Mouse (Mus musculus): ENCODE results near the gene Fabp6. TPM values are rescaled to one million over a fixed set of nuclear protein-coding genes. Genes with fewer than 3 reads are reported as not detected.

The Fabp6 gene
- polyA plus RNA-seq, 1 experiment from 2014 or later: 0.27 TPM

DNA sequence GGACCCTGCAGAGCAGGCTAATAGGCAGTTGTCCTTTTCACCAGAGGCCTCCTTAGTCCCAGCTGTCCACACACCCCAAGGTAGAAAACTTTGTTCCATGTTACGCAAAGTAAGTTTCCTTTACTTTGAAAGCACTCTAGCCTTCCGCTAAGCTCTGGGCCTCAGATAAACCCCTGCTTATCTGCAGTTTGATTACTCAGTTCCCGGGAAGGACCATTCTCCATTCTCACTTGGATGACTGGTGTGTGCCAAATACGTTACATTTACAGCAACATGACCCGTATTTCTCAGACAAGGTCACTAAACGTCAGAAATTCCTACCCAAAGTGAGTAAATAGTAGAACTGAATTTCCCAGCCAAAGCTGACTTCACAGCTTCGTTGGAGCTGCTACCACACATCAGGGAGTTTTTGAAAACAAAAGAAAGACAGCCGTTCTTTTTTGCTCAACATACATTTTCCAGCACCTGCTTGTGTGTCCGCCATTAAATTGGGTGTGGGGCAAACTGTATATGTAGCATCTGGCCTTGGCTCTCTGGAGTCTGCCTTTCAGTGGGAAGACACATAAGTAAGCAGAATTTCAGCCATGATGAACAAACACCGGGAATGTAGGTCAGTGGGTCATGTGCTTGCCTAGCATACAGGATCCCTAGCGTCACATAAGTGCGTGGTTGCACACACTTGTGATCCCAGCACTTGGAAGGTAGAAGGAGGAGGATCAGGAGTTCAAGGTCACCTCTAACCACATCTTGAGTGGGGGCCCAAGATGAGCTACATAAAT is 52.5 kb downstream of the Fabp6 start:
- POLR2A ChIA-PET: interaction anchor here (0.5 kb wide), 1 partner anchor 13 kb away, joined by 3 read pairs; no protein-coding TSS in a partner anchor
- no peak for DNase-seq (ENCODE audit: low read depth, low spot score)
- TF ChIP-seq CTCF (IDR thresholded peaks at IDR 0.05): no peak
- no peak for ATAC-seq
- CTCF ChIA-PET: no interaction called here
- in situ Hi-C loops (cut with MboI; ENCODE audit: low pct_unique_long_range_greater_than_20kb): no loop called here
- H3K27me3 ChIP-seq: no peaks in the 10 kb centered on the region

- TF ChIP-seq CTCF (IDR thresholded peaks at IDR 0.05): no peak
- ChIA-PET CTCF (interaction anchor here (1.4 kb wide), 1 partner anchor 19 kb away, joined by 4 read pairs; the partner anchor contains the start of gene Ccnjl), POLR2A (interaction anchor here (0.5 kb wide), 1 partner anchor 12 kb away, joined by 3 read pairs; no protein-coding TSS in a partner anchor)
- in situ Hi-C loops (cut with MboI; ENCODE audit: low pct_unique_long_range_greater_than_20kb): no loop called here
- ATAC-seq: no peak
- DNase-seq (ENCODE audit: low read depth, low spot score): no peak
- H3K27me3 ChIP-seq: no peaks in the 10 kb centered on the region
These were observed 53.2 kb downstream of the Fabp6 start for GRCm38 (mm10) chr11:43548148-43548547.

DNA sequence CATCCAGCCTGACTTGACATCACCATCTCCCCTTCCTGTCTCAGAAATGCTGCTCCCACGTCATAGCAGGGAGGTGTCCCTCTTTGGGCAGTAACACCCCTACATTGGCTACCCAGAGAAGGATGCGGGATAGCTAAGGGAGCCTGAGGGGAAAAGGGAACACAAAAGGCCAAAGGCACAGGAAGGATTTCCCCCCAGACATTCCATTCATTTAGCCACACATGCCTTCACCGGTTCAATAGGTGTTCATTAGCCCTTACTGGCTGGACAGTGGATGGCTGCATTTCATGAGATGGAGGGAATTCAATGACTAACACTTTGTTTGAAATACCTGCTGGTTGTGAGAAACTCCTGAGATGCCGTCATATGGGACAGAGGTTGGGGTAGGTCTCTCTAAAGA is 54.7 kb downstream of the Fabp6 start:
- TF ChIP-seq CTCF (IDR thresholded peaks at IDR 0.05): no peak
- in situ Hi-C loops (cut with MboI; ENCODE audit: low pct_unique_long_range_greater_than_20kb): no loop called here

More for the DNA sequence above, 54.7 kb downstream of the Fabp6 start:
- POLR2A ChIA-PET: no interaction called here
- ATAC-seq (peak; percentile 95), DNase-seq (ENCODE audit: low read depth, low spot score) (peak; percentile 39)
- H3K27me3 ChIP-seq: no peaks in the 10 kb centered on the region
- CTCF ChIA-PET: interaction anchor here (1.4 to 1.5 kb wide), 2 partner anchors 12 to 18 kb away, joined by 3 to 4 read pairs; partner anchors contain the start of gene Ccnjl

Other genes starting within 250 kb of the Fabp6 start
- 32.4 TPM for gene Pttg1, start 175.3 kb downstream of the Fabp6 start, polyA plus RNA-seq (2021)
- gene Slu7, start 167.8 kb downstream of the Fabp6 start, polyA plus RNA-seq (2021): 55.8 TPM
- not detected for gene C1qtnf2, start 127.3 kb downstream of the Fabp6 start, polyA plus RNA-seq (2021)
- 17.8 TPM for gene Ccnjl, start 72.8 kb downstream of the Fabp6 start, polyA plus RNA-seq (2021)
- 1.8 TPM for gene 4933415A04Rik, start 14.5 kb downstream of the Fabp6 start, polyA plus RNA-seq (2021)
- gene Pwwp2a, start 80.5 kb upstream of the Fabp6 start, polyA plus RNA-seq (2021): 28.9 TPM
- 65.3 TPM for gene Ttc1, start 146.5 kb upstream of the Fabp6 start, polyA plus RNA-seq (2021)

All from Patski (cell line).